ENCODE assay signal across 10 mouse cellular contexts in genomic region chr14:54192462-54192847, GRCm38 (mm10).
DNase-seq lines count a peak whose midpoint lies in the region; ATAC-seq and TF ChIP-seq lines count a peak whose summit lies in the region.
"Had no signal": no experiment of that assay in that cellular context is flagged by ENCODE, and none has a peak within 500 bp of the region (broad histone marks: within the 10 kb centered on the region; RNA-seq: fewer than 3 reads in every experiment).

No protein-coding gene starts in this region.

- no peak for TF ChIP-seq POLR2A in embryonic fibroblast, embryonic 13.5 days (IDR thresholded peaks at IDR 0.05; ENCODE audit: low read depth, low read length)

- TF ChIP-seq CTCF in embryonic fibroblast, embryonic 13.5 days (IDR thresholded peaks at IDR 0.05; ENCODE audit: borderline replicate concordance, insufficient read depth, low read length): no peak

- H3K27ac ChIP-seq in embryonic fibroblast, embryonic 13.5 days (ENCODE audit: insufficient read depth, low read length): peak overlapping the region; percentile 35; the same call in 1 of the 2 replicates
- H3K27ac ChIP-seq: limb, embryonic 13.5 days had no signal

- H3K4me1 ChIP-seq in embryonic fibroblast, embryonic 13.5 days (ENCODE audit: control insufficient read depth, insufficient read depth, low read length): peaks cover 10% of the 10 kb centered on the region; the same call in 1 of the 2 replicates

- no peak for ATAC-seq in cerebellum, adult (ENCODE audit: insufficient number of reproducible peaks, low FRiP score, low TSS enrichment)
- no peak for ATAC-seq in erythroblast, adult 5-6 weeks (replicated peaks; ENCODE audit: low FRiP score, poor library complexity, severe bottlenecking)

- peak; percentile 21 for DNase-seq in cerebellum, adult 9-10 months
- peak; percentile 13 for DNase-seq in left cerebral cortex, adult 11 months (ENCODE audit: low spot score)
- DNase-seq in left cerebral cortex, adult 18-20 months (ENCODE audit: low spot score in 2 of 2): no peak
- peak; percentile 61 to 70 for DNase-seq in kidney, postnatal 4 days
- DNase-seq in embryo, embryonic 10 days (ENCODE audit: low spot score): no peak

- no peak overlapping the region for H3K4me3 ChIP-seq in embryonic fibroblast, embryonic 13.5 days (ENCODE audit: insufficient read depth, low read length)
- H3K4me3 ChIP-seq: limb, embryonic 13.5 days; neural tube, embryonic 13.5 days had no signal

Comparison
In these comparisons a context has a peak if more than half of its experiments do, and no peak if none do; other contexts are left out.
1. DNase-seq: peak in cerebellum, adult 9-10 months (single experiment), left cerebral cortex, adult 11 months (single experiment) and kidney, postnatal 4 days (2 of 2); none in left cerebral cortex, adult 18-20 months (0 of 2) and embryo, embryonic 10 days (single experiment).